Mouse (Mus musculus): ENCODE measurements at regions not wholly inside any gene's neighbourhood (a gene's known extent, or its start where the extent isn't known, plus 50 kb on each side); places are given as distances from the start of the nearest gene placed in this dataset.

GRCm38 (mm10) chr3:44912664-44913063 is 465.5 kb upstream of the Pcdh10 start:
- peak; percentile 2 for DNase-seq

GRCm38 (mm10) chr3:44914321-44914720 is 463.9 kb upstream of the Pcdh10 start:
- no peak for DNase-seq

Data from cerebellum, adult 9-10 months (tissue).